Mouse (Mus musculus): ENCODE results near the gene Klhl41.

Klhl41 gene

GRCm38 (mm10) chr2:69683036-69683805 lies 13.3 kb downstream of the Klhl41 start:
- in situ Hi-C loops (cut with MboI, MseI): no loop called here

- in situ Hi-C loops (cut with MboI, MseI): no loop called here
Measured at GRCm38 (mm10) chr2:69684488-69684887, 14.6 kb downstream of the Klhl41 start.

GRCm38 (mm10) chr2:69690214-69690613 lies 20.3 kb downstream of the Klhl41 start:
- in situ Hi-C loops (cut with MboI, MseI): no loop called here

- in situ Hi-C loops (cut with MboI, MseI): no loop called here
Measured at GRCm38 (mm10) chr2:69690843-69691242, 20.9 kb downstream of the Klhl41 start.

GRCm38 (mm10) chr2:69693501-69693900 lies 23.6 kb downstream of the Klhl41 start:
- in situ Hi-C loops (cut with MboI, MseI): no loop called here

GRCm38 (mm10) chr2:69700446-69700845 lies 30.5 kb downstream of the Klhl41 start:
- in situ Hi-C loops (cut with MboI, MseI): no loop called here

- in situ Hi-C loops (cut with MboI, MseI): no loop called here
Measured at GRCm38 (mm10) chr2:69712171-69712570, 42.3 kb downstream of the Klhl41 start.

GRCm38 (mm10) chr2:69712981-69713625 lies 43.2 kb downstream of the Klhl41 start, which contains the start of gene Fastkd1:
Fastkd1 (minus strand) TSS chr2:69713516.
- in situ Hi-C loops (cut with MboI, MseI): no loop called here

GRCm38 (mm10) chr2:69713626-69714014 lies 43.7 kb downstream of the Klhl41 start:
- in situ Hi-C loops (cut with MboI, MseI): no loop called here

- in situ Hi-C loops (cut with MboI, MseI): no loop called here
Measured at GRCm38 (mm10) chr2:69714126-69714525, 44.2 kb downstream of the Klhl41 start.

- in situ Hi-C loops (cut with MboI, MseI): no loop called here
Measured at GRCm38 (mm10) chr2:69716483-69716882, 46.6 kb downstream of the Klhl41 start.

- in situ Hi-C loops (cut with MboI, MseI): no loop called here
Measured at GRCm38 (mm10) chr2:69719121-69719520, 49.2 kb downstream of the Klhl41 start.

GRCm38 (mm10) chr2:69722273-69722649 lies 52.3 kb downstream of the Klhl41 start, which contains the start of gene Ppig:
Ppig (plus strand) TSS chr2:69722545.
- in situ Hi-C loops (cut with MboI, MseI): loop anchor here (5.0 kb wide), 1 partner anchor 70 kb away; no protein-coding TSS in a partner anchor

GRCm38 (mm10) chr2:69722650-69723518 lies 53.0 kb downstream of the Klhl41 start:
- in situ Hi-C loops (cut with MboI, MseI): loop anchor here (5.0 kb wide), 1 partner anchor 69 kb away; no protein-coding TSS in a partner anchor

GRCm38 (mm10) chr2:69723519-69723825 lies 53.6 kb downstream of the Klhl41 start:
- in situ Hi-C loops (cut with MboI, MseI): loop anchor here (5.0 kb wide), 1 partner anchor 69 kb away; no protein-coding TSS in a partner anchor

All from T-helper 2 cell (primary cell).